Mouse (Mus musculus) limb, embryonic 14.5 days (tissue): ENCODE measurements at regions not wholly inside any gene's neighbourhood (a gene's known extent, or its start where the extent isn't known, plus 50 kb on each side); places are given as distances from the start of the nearest gene placed in this dataset.

Experiments
- ATAC-seq: fragments of 200-750 bp; cut with Nextera tagmentation; 2 replicates; pipeline ENCODE4 v1.8.0; 2017; ENCODE audit warnings: low read depth, moderate number of reproducible peaks, moderate TSS enrichment; ENCODE audit not compliant: low FRiP score
- DNase-seq: peaks from one replicate; pipeline ENCODE4 v3.0.0-alpha.2; 2015; ENCODE audit warnings: low spot score
- H3K27ac ChIP-seq: fragments of 300-500 bp; sonication (generic); replicated peaks from 2 replicates; pipeline ENCODE4 v1.5.1; 2014; ENCODE audit warnings: low read depth, mild to moderate bottlenecking, low read length, moderate library complexity, mixed read lengths
- H3K27me3 ChIP-seq: fragments of 300-500 bp; sonication (generic); 2 replicates; pipeline ENCODE4 v1.6.1; 2014; ENCODE audit warnings: low read length, mixed read lengths; ENCODE audit not compliant: control insufficient read depth, insufficient read depth
- H3K36me3 ChIP-seq: fragments of 300-500 bp; sonication (generic); 2 replicates; pipeline ENCODE4 v1.6.1; 2014; ENCODE audit warnings: mild to moderate bottlenecking, low read length, moderate library complexity, mixed read lengths; ENCODE audit not compliant: control insufficient read depth, insufficient read depth
- H3K4me1 ChIP-seq: fragments of 300-500 bp; sonication (generic); 2 replicates; pipeline ENCODE4 v1.6.1; 2014; ENCODE audit warnings: antibody characterized with exemption, low read length, mixed read lengths; ENCODE audit not compliant: control insufficient read depth, insufficient read depth
- H3K4me2 ChIP-seq: fragments of 300-500 bp; sonication (generic); replicated peaks from 2 replicates; pipeline ENCODE4 v1.6.1; 2014; ENCODE audit warnings: low read depth, mild to moderate bottlenecking, low read length, moderate library complexity; ENCODE audit not compliant: severe bottlenecking
- H3K4me3 ChIP-seq: fragments of 300-500 bp; sonication (generic); replicated peaks from 2 replicates; pipeline ENCODE4 v1.5.1; 2014; ENCODE audit warnings: low read length
- H3K9ac ChIP-seq: fragments of 300-500 bp; sonication (generic); 2 replicates; pipeline ENCODE4 v1.6.1; 2014; ENCODE audit warnings: mild to moderate bottlenecking, low read depth, low read length, moderate library complexity; ENCODE audit not compliant: severe bottlenecking
- H3K9me3 ChIP-seq: fragments of 300-500 bp; sonication (generic); 2 replicates; pipeline ENCODE4 v1.6.1; 2016; ENCODE audit warnings: low read length; ENCODE audit not compliant: control insufficient read depth
- POLR2A ChIP-seq: fragments of 200-500 bp; IDR thresholded peaks from 2 replicates; pipeline ENCODE4 v1.8.0; 2012; ENCODE audit warnings: inconsistent platforms, mild to moderate bottlenecking, moderate library complexity, borderline replicate concordance; ENCODE audit not compliant: insufficient read depth, insufficient read length; ENCODE audit errors: extremely low read depth
- WGBS: fragments of 180-500 bp; shearing (Covaris S2); extraction: QIAGEN DNeasy Blood & Tissue Kit; methylation state at CpG from one replicate; pipeline ENCODE4 v1.1.7; 2014; 5-methylcytosine and 5-hydroxymethylcytosine counted together

GRCm38 (mm10) chr6:99784804-99785203 lies 58.6 kb upstream of the Prok2 start:
- Histone ChIP-seq H3K4me2 (no peak overlapping the region), H3K4me3 (no peak overlapping the region), H3K36me3 (no peaks in the 10 kb centered on the region), H3K9ac (no peak overlapping the region), H3K27me3 (no peaks in the 10 kb centered on the region), H3K4me1 (no peaks in the 10 kb centered on the region), H3K9me3 (no peaks in the 10 kb centered on the region), H3K27ac (no peak overlapping the region)
- 82% methylated on average over 3 of the region's 3 CpGs for WGBS
- TF ChIP-seq POLR2A = no peak
- no peak for ATAC-seq
- DNase-seq = no peak

GRCm38 (mm10) chr6:99784285-99784684 lies 58.1 kb upstream of the Prok2 start:
- Histone ChIP-seq H3K4me2 (no peak overlapping the region), H3K9me3 (no peaks in the 10 kb centered on the region), H3K4me1 (no peaks in the 10 kb centered on the region), H3K36me3 (no peaks in the 10 kb centered on the region), H3K9ac (no peak overlapping the region), H3K4me3 (no peak overlapping the region), H3K27ac (no peak overlapping the region), H3K27me3 (no peaks in the 10 kb centered on the region)
- DNase-seq (no peak), ATAC-seq (no peak)
- WGBS = 67% methylated on average over 8 of the region's 8 CpGs
- TF ChIP-seq POLR2A = no peak

- 75% methylated on average over 2 of the region's 2 CpGs for WGBS
- Histone ChIP-seq H3K9me3 (no peaks in the 10 kb centered on the region), H3K9ac (no peak overlapping the region), H3K4me3 (no peak overlapping the region), H3K4me2 (no peak overlapping the region), H3K27ac (no peak overlapping the region), H3K4me1 (no peaks in the 10 kb centered on the region), H3K36me3 (no peaks in the 10 kb centered on the region), H3K27me3 (no peaks in the 10 kb centered on the region)
- no peak for ATAC-seq
- TF ChIP-seq POLR2A = no peak
- no peak for DNase-seq
These were observed 56.8 kb upstream of the Prok2 start for GRCm38 (mm10) chr6:99782996-99783395.
